Mouse (Mus musculus) C2C12 (cell line): ENCODE data around the gene Rab21. TPM values are rescaled to one million over a fixed set of nuclear protein-coding genes. Genes with fewer than 3 reads are reported as not detected.

Source experiments
- H3K27me3 ChIP-seq: one replicate; pipeline ENCODE4 v1.6.1; 2011; ENCODE audit not compliant: control insufficient read depth, insufficient read depth, insufficient read length
- H3K36me3 ChIP-seq: one replicate; pipeline ENCODE4 v1.6.1; 2011; ENCODE audit not compliant: control insufficient read depth, insufficient read depth
- H3K4me3 ChIP-seq: one replicate; pipeline ENCODE4 v1.5.1; 2011; ENCODE audit warnings: mild to moderate bottlenecking, control low read depth; ENCODE audit not compliant: poor library complexity, insufficient read depth, severe bottlenecking
- H3K79me2 ChIP-seq: one replicate; pipeline ENCODE4 v1.6.1; 2011; ENCODE audit not compliant: control insufficient read depth, insufficient read depth
- H3K79me3 ChIP-seq: one replicate; pipeline ENCODE4 v1.6.1; 2011; ENCODE audit warnings: low read depth, control low read depth
- H3ac ChIP-seq: one replicate; pipeline ENCODE3; 2011; ENCODE audit warnings: low read depth; ENCODE audit not compliant: control insufficient read depth, insufficient read length
- CEBPB ChIP-seq: IDR thresholded peaks from one replicate; pipeline ENCODE4 v1.6.1; 2011; ENCODE audit warnings: low read depth, mild to moderate bottlenecking, control low read depth, moderate library complexity
- CTCF ChIP-seq: IDR thresholded peaks from one replicate; pipeline ENCODE4 v1.5.1; 2011; ENCODE audit not compliant: control insufficient read depth, insufficient read depth, insufficient read length
- FOSL1 ChIP-seq: IDR thresholded peaks from one replicate; pipeline ENCODE4 v1.8.0; 2011; ENCODE audit warnings: mild to moderate bottlenecking, low read length; ENCODE audit not compliant: poor library complexity, insufficient read depth, severe bottlenecking
- MAX ChIP-seq: IDR thresholded peaks from one replicate; pipeline ENCODE4 v1.6.1; 2011; ENCODE audit warnings: mild to moderate bottlenecking, control low read depth
- MYOD1 ChIP-seq: IDR thresholded peaks from one replicate; pipeline ENCODE4 v1.6.1; 2011; ENCODE audit warnings: low read depth; ENCODE audit not compliant: control insufficient read depth, insufficient read length
- MYOG ChIP-seq: IDR thresholded peaks from one replicate; pipeline ENCODE4 v1.6.1; 2011; ENCODE audit not compliant: control insufficient read depth, insufficient read length; ENCODE audit errors: extremely low read depth
- USF1 ChIP-seq: IDR thresholded peaks from one replicate; pipeline ENCODE4 v1.6.1; 2011; ENCODE audit warnings: low read depth, mild to moderate bottlenecking, control low read depth, moderate library complexity
- long read RNA-seq, 2 experiments: library from polyadenylated mRNA; unstranded; transcript quantifications; one replicate each; pipeline ENCODE4 v2.0.0; 2019 to 2020
- polyA plus RNA-seq: library from polyadenylated mRNA; unstranded; fragments of >200 nt; fragmentation: generic; extraction: Trizol; gene quantifications from one replicate; pipeline ENCODE4 v1.2.1, GENCODE M21; 2012; ENCODE audit warnings: missing spikeins

Rab21 gene
- polyA plus RNA-seq: 22.9 TPM
- long read RNA-seq, experiment 1, full-length matches to known transcripts: 1 of 4 reads
- long read RNA-seq, experiment 1, partial matches to known transcripts: 1 of 4 reads
- long read RNA-seq, experiment 1, other reads (novel, unspliced or antisense): 2 of 4 reads
- long read RNA-seq, experiment 2, partial matches to known transcripts: 0 of 1 reads
- long read RNA-seq, experiment 2, other reads (novel, unspliced or antisense): 1 of 1 reads

GRCm38 (mm10) chr10:115315473-115316171 lies at the start of gene Rab21:
Rab21 (minus strand) TSS chr10:115315594.
- TF ChIP-seq MYOD1: no peak
- no peak for TF ChIP-seq FOSL1
- peak; percentile 97 for TF ChIP-seq USF1
- TF ChIP-seq MAX: peak; percentile 25
- TF ChIP-seq CEBPB: peak; percentile 50
- TF ChIP-seq CTCF: no peak
- peak within 1 kb of the TSS; percentile 98 for H3ac ChIP-seq
- H3K36me3 ChIP-seq: peaks cover 15% of the 10 kb centered on the region
- peaks cover 45% of the 10 kb centered on the region for H3K79me3 ChIP-seq
- peaks cover 47% of the 10 kb centered on the region for H3K79me2 ChIP-seq
- H3K4me3 ChIP-seq: peak within 1 kb of the TSS; percentile 84
- H3K27me3 ChIP-seq: no peaks in the 10 kb centered on the region

- no peak for TF ChIP-seq MAX
- no peak for TF ChIP-seq CTCF
- TF ChIP-seq FOSL1: no peak
- no peak for TF ChIP-seq MYOG
- TF ChIP-seq USF1: no peak
- no peak for TF ChIP-seq CEBPB
- no peak for TF ChIP-seq MYOD1
- Histone ChIP-seq H3K79me3 (no peaks in the 10 kb centered on the region), H3ac (no peak overlapping the region), H3K4me3 (no peak overlapping the region), H3K36me3 (no peaks in the 10 kb centered on the region), H3K27me3 (no peaks in the 10 kb centered on the region), H3K79me2 (peaks cover 12% of the 10 kb centered on the region)
These were observed 47.8 kb upstream of the Rab21 start for GRCm38 (mm10) chr10:115363151-115363550.

GRCm38 (mm10) chr10:115362623-115362964 lies 47.2 kb upstream of the Rab21 start:
- TF ChIP-seq USF1 (no peak), CEBPB (no peak)
- Histone ChIP-seq H3K79me2 (peaks cover 12% of the 10 kb centered on the region), H3K27me3 (no peaks in the 10 kb centered on the region), H3K79me3 (no peaks in the 10 kb centered on the region), H3ac (peak overlapping the region; percentile 53), H3K36me3 (no peaks in the 10 kb centered on the region), H3K4me3 (peak overlapping the region; percentile 38)

- H3K79me3 ChIP-seq: no peaks in the 10 kb centered on the region
- peaks cover 12% of the 10 kb centered on the region for H3K79me2 ChIP-seq
- H3ac ChIP-seq: peak within 1 kb of the TSS; percentile 69
- no peak for TF ChIP-seq MYOG
- TF ChIP-seq CTCF: no peak
- TF ChIP-seq FOSL1: no peak
- no peak for TF ChIP-seq MYOD1
- peak; percentile 100 for TF ChIP-seq USF1
- no peak for TF ChIP-seq CEBPB
- peak; percentile 29 for TF ChIP-seq MAX
- H3K4me3 ChIP-seq: peak within 1 kb of the TSS; percentile 38
- H3K27me3 ChIP-seq: no peaks in the 10 kb centered on the region
- no peaks in the 10 kb centered on the region for H3K36me3 ChIP-seq
These were observed 46.6 kb upstream of the Rab21 start, which contains the start of gene Tmem19 for GRCm38 (mm10) chr10:115361840-115362622. Tmem19 (minus strand) TSS chr10:115362501.

- no peak for TF ChIP-seq USF1
- TF ChIP-seq CTCF: no peak
- no peak for TF ChIP-seq MYOD1
- no peak for TF ChIP-seq FOSL1
- no peak for TF ChIP-seq MYOG
- TF ChIP-seq CEBPB: no peak
- no peak for TF ChIP-seq MAX
- peaks cover 15% of the 10 kb centered on the region for H3K36me3 ChIP-seq
- H3K27me3 ChIP-seq: no peaks in the 10 kb centered on the region
- peaks cover 12% of the 10 kb centered on the region for H3K79me2 ChIP-seq
- no peaks in the 10 kb centered on the region for H3K79me3 ChIP-seq
- no peak overlapping the region for H3K4me3 ChIP-seq
- H3ac ChIP-seq: no peak overlapping the region
These were observed 43.7 kb upstream of the Rab21 start for GRCm38 (mm10) chr10:115359066-115359465.
